Mouse (Mus musculus) cerebellum, adult 2 months (tissue): ENCODE measurements around the gene 5730596B20Rik. TPM values are rescaled to one million over a fixed set of nuclear protein-coding genes. Genes with fewer than 3 reads are reported as not detected.

ENCODE experiments used
- DNase-seq, 2 experiments: peaks; one replicate each; pipeline ENCODE4 v3.0.0; 2021
- H3K27ac ChIP-seq: fragments of 200-500 bp; 2 replicates; pipeline ENCODE4 v1.5.1; 2012; ENCODE audit warnings: low read length, control low read depth, inconsistent platforms; ENCODE audit not compliant: insufficient read depth
- H3K27me3 ChIP-seq: fragments of 200-500 bp; 2 replicates; pipeline ENCODE4 v1.6.1; 2012; ENCODE audit warnings: inconsistent platforms, mild to moderate bottlenecking, low read length, moderate library complexity; ENCODE audit not compliant: control insufficient read depth, insufficient read depth
- H3K4me1 ChIP-seq: fragments of 200-500 bp; 2 replicates; pipeline ENCODE4 v1.6.1; 2011; ENCODE audit warnings: low read length; ENCODE audit not compliant: control insufficient read depth, insufficient read depth
- H3K4me3 ChIP-seq: fragments of 200-500 bp; replicated peaks from 2 replicates; pipeline ENCODE3; 2011; ENCODE audit warnings: mild to moderate bottlenecking, low read depth, low read length, control low read depth; ENCODE audit not compliant: insufficient read depth
- CTCF ChIP-seq: fragments of 200-500 bp; IDR thresholded peaks from 2 replicates; pipeline ENCODE4 v1.5.1; 2011; ENCODE audit warnings: low read depth, mild to moderate bottlenecking, control low read depth, low read length, moderate library complexity, borderline replicate concordance; ENCODE audit not compliant: insufficient read depth
- POLR2A ChIP-seq: fragments of 200-500 bp; IDR thresholded peaks from 2 replicates; pipeline ENCODE4 v1.6.1; 2011; ENCODE audit warnings: low read length, control low read depth, borderline replicate concordance; ENCODE audit not compliant: insufficient read depth
- WGBS: fragments of 180-500 bp; shearing (Covaris S2); methylation state at CpG from one replicate; pipeline ENCODE4 v1.1.7; 2018; 5-methylcytosine and 5-hydroxymethylcytosine counted together
- polyA plus RNA-seq: library from polyadenylated mRNA; depleted of rRNA; stranded (reverse); fragments of >200 nt; gene quantifications from 2 replicates; pipeline ENCODE4 v1.2.3, GENCODE M21; 2012

The 5730596B20Rik gene
- polyA plus RNA-seq, 1 experiment, result 0.18 TPM

DNA sequence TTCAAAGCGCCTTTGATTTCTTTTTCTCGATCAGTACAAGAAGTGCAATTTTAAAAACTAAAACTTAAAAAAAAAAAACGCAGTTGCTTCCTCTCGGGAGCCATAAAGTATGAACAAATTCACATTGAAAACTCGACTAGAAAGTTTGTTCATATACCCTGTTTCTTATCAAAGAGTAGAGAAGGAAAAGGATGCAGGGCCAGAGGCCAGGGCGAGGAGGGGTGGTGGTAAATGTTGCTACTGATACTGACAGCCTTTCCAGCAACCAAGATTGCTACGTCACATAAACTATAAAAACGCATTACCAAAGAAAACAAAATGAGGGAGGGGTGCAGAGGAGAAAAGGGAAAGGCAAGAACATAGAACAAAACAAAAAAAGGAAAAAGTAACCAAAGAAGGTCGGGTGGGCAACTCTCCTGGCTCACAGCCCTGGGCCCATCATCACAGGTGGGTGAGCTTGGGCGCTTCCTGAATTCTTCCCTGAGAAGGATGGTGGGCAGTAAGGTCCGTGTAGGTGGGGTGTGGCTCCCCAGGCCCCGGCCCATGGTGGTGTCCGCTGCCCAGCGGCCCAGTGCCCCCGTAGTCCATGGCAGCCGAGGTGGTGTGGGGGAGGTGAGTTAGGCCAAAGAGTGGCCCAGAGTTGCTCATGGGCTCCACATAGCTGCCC lies 7.7 kb upstream of the 5730596B20Rik start:
- no peak for DNase-seq
- peaks cover 12% of the 10 kb centered on the region; the same call in 1 of the 2 replicates for H3K27me3 ChIP-seq
- H3K4me3 ChIP-seq, result no peak overlapping the region
- no peaks in the 10 kb centered on the region for H3K4me1 ChIP-seq
- 9% methylated on average over 16 of the region's 16 CpGs for WGBS
- H3K27ac ChIP-seq, result no peak overlapping the region
- TF ChIP-seq CTCF (no peak), POLR2A (no peak)

- peaks cover 11% of the 10 kb centered on the region; the same call in 1 of the 2 replicates for H3K27me3 ChIP-seq
- no peak for DNase-seq
- 4% methylated on average over 40 of the region's 40 CpGs for WGBS
- no peaks in the 10 kb centered on the region for H3K4me1 ChIP-seq
- no peak overlapping the region for H3K4me3 ChIP-seq
- no peak overlapping the region for H3K27ac ChIP-seq
- TF ChIP-seq POLR2A (no peak), CTCF (no peak)
These were observed 7.0 kb upstream of the 5730596B20Rik start for GRCm38 (mm10) chr6:52170166-52170897.

DNA sequence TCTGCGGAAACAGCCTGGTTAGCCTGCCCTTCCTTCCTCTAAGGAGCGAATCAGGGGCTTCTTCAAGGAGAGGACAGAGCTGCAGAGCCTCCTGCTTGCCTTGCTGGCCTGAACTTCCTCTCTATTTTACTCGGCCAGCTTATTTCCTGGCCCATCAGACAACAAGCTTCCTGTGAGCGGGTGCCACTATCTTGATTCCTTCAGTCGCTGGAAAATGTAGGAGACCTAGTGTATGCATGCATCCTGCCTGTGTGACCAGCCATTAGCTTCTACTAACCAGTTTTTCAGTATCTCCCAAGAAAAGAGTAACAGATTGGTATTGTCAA lies 6.4 kb upstream of the 5730596B20Rik start:
- 11% methylated on average over 5 of the region's 5 CpGs for WGBS
- TF ChIP-seq POLR2A, result no peak
- TF ChIP-seq CTCF, result no peak
- DNase-seq, result no peak
- Histone ChIP-seq H3K4me1 (no peaks in the 10 kb centered on the region), H3K4me3 (no peak overlapping the region), H3K27ac (no peak overlapping the region), H3K27me3 (peaks cover 11% of the 10 kb centered on the region; the same call in 1 of the 2 replicates)

GRCm38 (mm10) chr6:52171331-52171730 lies 6.0 kb upstream of the 5730596B20Rik start:
- TF ChIP-seq CTCF (no peak), POLR2A (no peak)
- Histone ChIP-seq H3K27ac (no peak overlapping the region), H3K4me3 (no peak overlapping the region), H3K4me1 (no peaks in the 10 kb centered on the region), H3K27me3 (peaks cover 12% of the 10 kb centered on the region; the same call in 1 of the 2 replicates)
- 4% methylated on average over 4 of the region's 4 CpGs for WGBS
- DNase-seq, result no peak

- Histone ChIP-seq H3K4me1 (no peaks in the 10 kb centered on the region), H3K27ac (no peak overlapping the region), H3K4me3 (no peak overlapping the region), H3K27me3 (peaks cover 12% of the 10 kb centered on the region; the same call in 1 of the 2 replicates)
- 11% methylated on average over 7 of the region's 7 CpGs for WGBS
- DNase-seq, result no peak
- TF ChIP-seq CTCF (no peak), POLR2A (no peak)
These were observed 5.4 kb upstream of the 5730596B20Rik start for GRCm38 (mm10) chr6:52171938-52172337.

GRCm38 (mm10) chr6:52172501-52172900 lies 4.8 kb upstream of the 5730596B20Rik start:
- H3K27ac ChIP-seq, result no peak overlapping the region
- TF ChIP-seq CTCF, result no peak
- TF ChIP-seq POLR2A, result no peak
- 1% methylated on average over 35 of the region's 35 CpGs for WGBS
- peaks cover 12% of the 10 kb centered on the region; the same call in 1 of the 2 replicates for H3K27me3 ChIP-seq
- no peaks in the 10 kb centered on the region for H3K4me1 ChIP-seq
- DNase-seq, result no peak
- H3K4me3 ChIP-seq, result no peak overlapping the region

GRCm38 (mm10) chr6:52173648-52174047 lies 3.6 kb upstream of the 5730596B20Rik start:
- H3K4me1 ChIP-seq, result no peaks in the 10 kb centered on the region
- no peak overlapping the region for H3K4me3 ChIP-seq
- no peak overlapping the region for H3K27ac ChIP-seq
- no peak for TF ChIP-seq CTCF
- TF ChIP-seq POLR2A, result no peak
- no peak for DNase-seq
- peaks cover 11% of the 10 kb centered on the region; the same call in 1 of the 2 replicates for H3K27me3 ChIP-seq
- 8% methylated on average over 4 of the region's 4 CpGs for whole genome bisulfite sequencing
